Mouse (Mus musculus) stomach, postnatal 0 days (tissue): ENCODE data around the gene 4930558C23Rik. TPM values are rescaled to one million over a fixed set of nuclear protein-coding genes. Genes with fewer than 3 reads are reported as not detected.

ENCODE experiments used
- ATAC-seq: fragments of 200-750 bp; cut with Nextera tagmentation; 2 replicates; pipeline ENCODE4 v1.8.0; 2017; ENCODE audit not compliant: low FRiP score, low TSS enrichment
- DNase-seq: peaks from one replicate; pipeline ENCODE4 v3.0.0-alpha.2; 2016; ENCODE audit warnings: low spot score
- H3K27ac ChIP-seq: fragments of 300-500 bp; sonication (generic); replicated peaks from 2 replicates; pipeline ENCODE4 v1.5.1; 2014; ENCODE audit warnings: mild to moderate bottlenecking, control low read depth
- H3K27me3 ChIP-seq: fragments of 300-500 bp; sonication (generic); 2 replicates; pipeline ENCODE4 v1.6.1; 2014; ENCODE audit warnings: low read length; ENCODE audit not compliant: control insufficient read depth, insufficient read depth
- H3K36me3 ChIP-seq: fragments of 300-500 bp; sonication (generic); 2 replicates; pipeline ENCODE4 v1.6.1; 2014; ENCODE audit warnings: low read length, mixed read lengths; ENCODE audit not compliant: control insufficient read depth, insufficient read depth
- H3K4me1 ChIP-seq: fragments of 300-500 bp; sonication (generic); replicated peaks from 2 replicates; pipeline ENCODE4 v1.6.1; 2014; ENCODE audit warnings: antibody characterized with exemption; ENCODE audit not compliant: control insufficient read depth, insufficient read depth
- H3K4me2 ChIP-seq: fragments of 300-500 bp; sonication (generic); replicated peaks from 2 replicates; pipeline ENCODE4 v1.6.1; 2014; ENCODE audit warnings: low read depth, mild to moderate bottlenecking, control low read depth, moderate library complexity
- H3K4me3 ChIP-seq: fragments of 300-500 bp; sonication (generic); 2 replicates; pipeline ENCODE4 v1.5.1; 2014; ENCODE audit warnings: low read depth, low read length, control low read depth
- H3K9ac ChIP-seq: fragments of 300-500 bp; sonication (generic); 2 replicates; pipeline ENCODE4 v1.6.1; 2014; ENCODE audit warnings: mild to moderate bottlenecking, low read length, control low read depth, mixed read lengths
- H3K9me3 ChIP-seq: fragments of 300-500 bp; sonication (generic); 2 replicates; pipeline ENCODE4 v1.6.1; 2016; ENCODE audit warnings: low read length; ENCODE audit not compliant: control insufficient read depth
- CTCF ChIP-seq: IDR thresholded peaks from 2 replicates; pipeline ENCODE4 v1.5.1; 2016; ENCODE audit warnings: antibody characterized with exemption, low read depth, mild to moderate bottlenecking, moderate library complexity
- EP300 ChIP-seq: optimal IDR thresholded peaks from 2 replicates; pipeline ENCODE3; 2016; ENCODE audit warnings: antibody characterized with exemption
- WGBS: fragments of 180-500 bp; shearing (Covaris S2); extraction: QIAGEN DNeasy Blood & Tissue Kit; methylation state at CpG from one replicate; pipeline ENCODE4 v1.1.7; 2014; 5-methylcytosine and 5-hydroxymethylcytosine counted together
- polyA plus RNA-seq: library from polyadenylated mRNA; unstranded; fragments of >200 nt; fragmentation: Nextera tagmentation; extraction: Ambion mirVana; gene quantifications from 2 replicates; pipeline ENCODE4 v1.2.1, GENCODE M21; 2015

Gene 4930558C23Rik
- polyA plus RNA-seq, 1 experiment from 2014 or later, result 0.13 TPM

DNA sequence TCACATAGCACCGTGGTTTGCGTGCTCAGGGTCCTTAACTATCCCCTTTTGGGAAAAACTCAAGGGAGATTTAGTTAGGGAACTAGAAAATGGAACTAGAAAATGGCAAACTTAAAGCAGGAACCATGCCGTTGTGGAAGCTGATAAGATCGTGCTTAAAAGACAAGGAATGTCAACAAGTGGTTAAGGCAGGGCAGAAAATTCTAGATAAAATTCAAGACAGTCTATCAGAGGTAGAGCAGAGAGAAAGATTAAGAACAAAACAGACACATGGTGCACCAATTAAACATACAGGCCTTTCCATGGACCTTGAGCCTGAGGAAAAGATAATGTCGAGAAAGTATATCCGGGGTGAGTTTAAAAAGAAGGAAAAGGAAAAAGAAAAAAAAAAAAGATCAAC lies 15.2 kb upstream of the 4930558C23Rik start:
- ATAC-seq (no peak), DNase-seq (no peak)
- H3K9ac ChIP-seq, result no peak overlapping the region
- no peaks in the 10 kb centered on the region for H3K9me3 ChIP-seq
- no peaks in the 10 kb centered on the region for H3K4me1 ChIP-seq
- no peaks in the 10 kb centered on the region for H3K27me3 ChIP-seq
- TF ChIP-seq CTCF (no peak), EP300 (no peak)
- H3K27ac ChIP-seq, result no peak overlapping the region
- no peaks in the 10 kb centered on the region for H3K36me3 ChIP-seq
- H3K4me2 ChIP-seq, result no peak overlapping the region
- no peak overlapping the region for H3K4me3 ChIP-seq
- WGBS, result 82% methylated on average over 6 of the region's 6 CpGs

DNA sequence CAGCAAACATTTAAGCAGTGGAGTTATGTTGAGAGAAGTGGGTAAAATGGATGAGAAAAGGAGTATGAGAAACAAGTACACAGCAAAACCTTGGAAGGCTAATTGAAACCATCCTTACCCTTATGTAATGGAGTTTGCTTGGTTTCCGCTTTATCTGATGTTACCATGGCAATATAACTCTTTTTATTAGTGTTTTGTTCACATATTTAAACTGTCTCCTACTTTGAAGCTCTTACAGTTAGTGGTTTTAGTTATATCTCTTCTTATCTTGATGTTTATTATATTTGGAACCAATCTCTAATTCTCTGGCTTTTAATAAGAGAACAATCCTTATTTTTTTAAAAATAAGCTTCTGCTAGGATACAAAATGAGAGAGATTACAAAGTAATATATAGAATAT lies 9.6 kb upstream of the 4930558C23Rik start:
- Histone ChIP-seq H3K27ac (no peak overlapping the region), H3K9me3 (no peaks in the 10 kb centered on the region), H3K4me2 (no peak overlapping the region), H3K4me3 (no peak overlapping the region), H3K27me3 (no peaks in the 10 kb centered on the region), H3K9ac (no peak overlapping the region), H3K4me1 (no peaks in the 10 kb centered on the region), H3K36me3 (no peaks in the 10 kb centered on the region)
- TF ChIP-seq EP300 (no peak), CTCF (no peak)
- ATAC-seq (no peak), DNase-seq (no peak)
- WGBS, result 82% methylated on average over 1 of the region's 1 CpGs

DNA sequence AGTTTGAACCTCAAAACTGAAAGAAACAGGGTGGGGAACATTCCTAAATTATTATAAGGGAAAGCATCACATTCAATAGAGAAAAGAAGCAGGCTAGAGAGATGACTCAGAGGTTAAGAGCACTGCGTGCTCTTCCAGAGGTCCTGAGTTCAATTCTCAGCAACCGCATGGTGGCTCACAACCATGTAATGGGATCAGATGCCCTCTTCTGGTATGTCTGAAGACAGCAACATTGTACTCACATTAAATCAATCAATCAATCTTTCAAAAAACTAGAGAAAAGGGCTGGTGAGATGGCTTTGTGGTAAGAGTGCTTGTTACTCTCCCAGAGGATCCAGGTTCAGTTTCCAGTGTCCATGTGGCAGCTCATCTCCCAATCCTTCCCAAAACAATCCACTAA lies 6.2 kb upstream of the 4930558C23Rik start:
- no peak overlapping the region for H3K4me2 ChIP-seq
- H3K4me3 ChIP-seq, result no peak overlapping the region
- no peak for ATAC-seq
- no peaks in the 10 kb centered on the region for H3K4me1 ChIP-seq
- no peaks in the 10 kb centered on the region for H3K36me3 ChIP-seq
- H3K9ac ChIP-seq, result no peak overlapping the region
- WGBS, result 100% methylated on average over 2 of the region's 2 CpGs
- H3K27me3 ChIP-seq, result no peaks in the 10 kb centered on the region
- no peak for TF ChIP-seq EP300
- TF ChIP-seq CTCF, result peak; percentile 18; the same call in 1 of the 2 replicates
- H3K9me3 ChIP-seq, result no peaks in the 10 kb centered on the region
- no peak overlapping the region for H3K27ac ChIP-seq
- no peak for DNase-seq

DNA sequence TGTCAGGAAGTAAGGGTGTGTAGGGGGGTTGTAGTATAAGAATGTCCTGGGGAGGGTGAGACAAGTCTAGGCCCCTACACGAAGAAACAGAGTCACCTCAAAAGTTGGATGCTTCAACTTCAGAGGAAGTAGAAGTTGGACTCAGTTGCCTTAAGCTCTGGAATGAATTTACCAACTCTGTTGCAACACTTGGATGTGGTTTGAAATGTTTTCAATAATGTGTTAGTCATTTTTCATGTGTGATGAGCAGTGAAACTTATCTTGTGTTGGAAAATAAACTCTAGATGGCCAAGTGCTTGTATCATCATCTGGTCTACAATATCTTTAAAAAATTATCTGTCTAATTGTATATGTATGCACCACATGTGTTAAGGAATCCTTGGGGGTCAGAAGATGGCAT lies 5.1 kb upstream of the 4930558C23Rik start:
- no peak overlapping the region for H3K27ac ChIP-seq
- H3K4me3 ChIP-seq, result no peak overlapping the region
- no peak for DNase-seq
- WGBS, result 72% methylated on average over 1 of the region's 1 CpGs
- no peaks in the 10 kb centered on the region for H3K27me3 ChIP-seq
- H3K9ac ChIP-seq, result no peak overlapping the region
- no peak overlapping the region for H3K4me2 ChIP-seq
- no peaks in the 10 kb centered on the region for H3K36me3 ChIP-seq
- ATAC-seq, result no peak
- H3K9me3 ChIP-seq, result no peaks in the 10 kb centered on the region
- no peak for TF ChIP-seq CTCF
- no peak for TF ChIP-seq EP300
- no peaks in the 10 kb centered on the region for H3K4me1 ChIP-seq

DNA sequence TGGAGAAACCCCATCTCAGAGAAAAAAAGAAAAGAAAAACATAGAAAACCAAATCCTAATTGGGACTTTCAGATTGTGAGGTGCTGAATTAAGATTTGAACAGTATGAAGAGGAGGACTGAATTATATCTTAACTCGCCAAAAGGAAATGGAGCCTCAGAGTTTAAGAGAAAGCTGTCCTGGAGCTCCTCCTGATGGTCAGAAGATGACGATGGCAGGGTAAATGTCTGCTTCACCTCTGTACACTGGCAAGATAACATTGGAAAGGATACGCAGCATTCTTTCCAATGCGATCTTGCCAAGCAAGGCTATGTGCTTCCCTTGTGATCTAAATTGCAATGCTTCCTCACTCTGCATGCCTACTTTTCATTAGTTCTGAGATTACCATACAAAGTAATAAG lies 8.3 kb downstream of the 4930558C23Rik start:
- DNase-seq, result no peak

DNA sequence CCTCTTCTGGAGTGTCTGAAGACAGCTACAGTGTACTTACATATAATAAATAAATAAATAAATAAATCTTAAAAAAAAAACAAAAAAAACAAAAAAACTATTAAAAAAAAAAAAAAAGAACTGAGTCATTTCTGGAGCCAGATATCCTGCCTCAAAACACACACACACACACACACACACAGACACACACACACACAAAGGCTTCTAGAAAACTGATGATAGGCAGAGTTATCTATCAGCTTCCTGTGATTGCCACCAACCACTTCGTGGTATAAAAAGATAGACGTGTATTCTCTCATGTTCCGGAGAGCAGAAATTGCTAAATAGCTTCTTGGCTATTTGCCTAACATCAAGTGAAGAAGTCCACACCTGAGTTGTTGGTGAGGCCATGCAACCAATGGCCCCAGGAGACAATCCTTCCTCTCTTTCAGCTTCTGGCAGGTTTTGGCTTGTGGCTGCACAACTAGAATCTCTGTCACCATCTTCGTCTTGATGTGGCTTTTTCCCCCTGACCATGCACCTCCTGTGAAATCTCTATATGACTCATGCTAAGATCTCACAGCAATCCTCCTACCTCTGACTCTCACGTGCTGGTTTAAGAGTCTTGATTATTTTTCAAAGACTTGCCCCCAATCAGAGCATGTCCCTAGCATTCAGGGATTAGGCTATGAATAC lies 17.1 kb downstream of the 4930558C23Rik start:
- TF ChIP-seq CTCF (no peak), EP300 (no peak)
- Histone ChIP-seq H3K27me3 (no peaks in the 10 kb centered on the region), H3K27ac (no peak overlapping the region), H3K36me3 (no peaks in the 10 kb centered on the region), H3K4me2 (no peak overlapping the region), H3K4me1 (no peaks in the 10 kb centered on the region), H3K4me3 (no peak overlapping the region), H3K9ac (no peak overlapping the region), H3K9me3 (no peaks in the 10 kb centered on the region)
- no peak for ATAC-seq
- WGBS, result 66% methylated on average over 5 of the region's 5 CpGs
- no peak for DNase-seq

More for the DNA sequence above, 8.3 kb downstream of the 4930558C23Rik start:
- no peak for ATAC-seq
- H3K4me1 ChIP-seq, result no peaks in the 10 kb centered on the region
- H3K4me2 ChIP-seq, result no peak overlapping the region
- TF ChIP-seq EP300, result no peak
- TF ChIP-seq CTCF, result peak; percentile 64
- H3K36me3 ChIP-seq, result no peaks in the 10 kb centered on the region
- no peak overlapping the region for H3K9ac ChIP-seq
- WGBS, result 83% methylated on average over 4 of the region's 4 CpGs
- H3K9me3 ChIP-seq, result peaks cover 3% of the 10 kb centered on the region; the same call in 1 of the 2 replicates
- no peaks in the 10 kb centered on the region for H3K27me3 ChIP-seq
- no peak overlapping the region for H3K4me3 ChIP-seq
- H3K27ac ChIP-seq, result no peak overlapping the region
